ENCODE assay signal across 8 mouse cellular contexts in the genomic region with DNA sequence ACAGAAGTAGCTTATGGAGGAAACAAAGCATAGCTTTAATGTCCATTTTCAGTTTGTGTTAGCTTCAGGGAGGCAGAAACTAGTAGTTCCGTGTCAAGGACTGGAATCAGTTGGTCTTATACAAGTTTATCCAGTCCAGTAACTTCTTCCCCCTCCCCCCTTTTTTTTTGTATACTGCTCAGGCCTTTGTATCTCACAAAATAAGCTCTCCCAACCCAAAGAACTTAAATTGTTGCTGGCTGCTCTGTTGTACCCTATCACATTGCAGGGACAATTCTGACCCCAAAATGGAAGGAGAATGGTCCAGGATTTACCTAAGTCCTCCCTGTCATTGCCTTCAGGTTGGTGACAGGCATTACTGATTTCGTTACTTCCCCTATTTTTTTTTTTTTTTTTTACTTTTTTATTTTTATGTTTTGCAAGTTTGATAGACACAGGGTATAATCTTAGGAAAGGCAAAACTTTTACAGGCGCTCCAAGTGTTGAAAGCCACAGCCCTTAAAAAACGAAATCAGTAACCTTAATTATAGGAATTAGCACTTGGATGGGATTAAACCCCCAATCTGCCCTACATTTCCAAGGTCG. TPM values are rescaled to one million over a fixed set of nuclear protein-coding genes. Genes with fewer than 3 reads are reported as not detected.
DNase-seq lines count a peak whose midpoint lies in the region; ATAC-seq and TF ChIP-seq lines count a peak whose summit lies in the region.

No protein-coding gene starts in this region.

- peak overlapping the region; percentile 96 for H3K4me3 ChIP-seq in heart, embryonic 11.5 days (ENCODE audit: low read depth, low read length)
- peak overlapping the region; percentile 97 for H3K4me3 ChIP-seq in ES-Bruce4 (ENCODE audit: low read depth, low read length)
- H3K4me3 ChIP-seq in hindbrain, embryonic 10.5 days: peak overlapping the region; percentile 92
- H3K4me3 ChIP-seq in midbrain, embryonic 10.5 days: peak overlapping the region; percentile 92

- H3K9me3 ChIP-seq in heart, embryonic 11.5 days (replicated peaks; ENCODE audit: control insufficient read depth, low read length): no peaks in the 10 kb centered on the region
- no peaks in the 10 kb centered on the region for H3K9me3 ChIP-seq in ES-Bruce4 (replicated peaks; ENCODE audit: control insufficient read depth, insufficient read depth, low read length, poor library complexity, severe bottlenecking)
- no peaks in the 10 kb centered on the region for H3K9me3 ChIP-seq in hindbrain, embryonic 10.5 days
- no peaks in the 10 kb centered on the region for H3K9me3 ChIP-seq in midbrain, embryonic 10.5 days (replicated peaks)

- no peak for ATAC-seq in heart, embryonic 11.5 days (replicated peaks; ENCODE audit: insufficient number of reproducible peaks, low FRiP score, low TSS enrichment)

- DNase-seq in heart, postnatal 14 days: no peak
- no peak for DNase-seq in hindbrain, embryonic 10.5 days (ENCODE audit: low spot score)
- DNase-seq in midbrain, embryonic 10.5 days (ENCODE audit: low spot score): no peak
- DNase-seq in left cerebral cortex, postnatal 36 days (ENCODE audit: low spot score in 2 of 2): no peak
- no peak for DNase-seq in yolk sac, embryonic 10.5 days (ENCODE audit: low spot score)
- no peak for DNase-seq in kidney, adult 18-20 months

- TF ChIP-seq POLR2A in ES-Bruce4 (IDR thresholded peaks at IDR 0.05; ENCODE audit: insufficient read depth, low read length): no peak

- intact Hi-C loops in heart, postnatal 14 days (cut with DNase I): no loop called here
- intact Hi-C loops in left cerebral cortex, postnatal 36 days (cut with DNase I): no loop called here

- no peak for TF ChIP-seq CTCF in ES-Bruce4 (IDR thresholded peaks at IDR 0.05; ENCODE audit: low read depth, low read length)

- H3K9ac ChIP-seq in heart, embryonic 11.5 days (ENCODE audit: low read depth, low read length): peak overlapping the region; percentile 64; the same call in 1 of the 2 replicates
- peak overlapping the region; percentile 82 for H3K9ac ChIP-seq in ES-Bruce4 (ENCODE audit: low read depth, poor library complexity, severe bottlenecking)

- no peaks in the 10 kb centered on the region for H3K27me3 ChIP-seq in heart, embryonic 11.5 days (ENCODE audit: control insufficient read depth, insufficient read depth, low read length)
- no peaks in the 10 kb centered on the region for H3K27me3 ChIP-seq in ES-Bruce4 (ENCODE audit: control insufficient read depth, insufficient read depth, low read length, poor library complexity, severe bottlenecking)
- H3K27me3 ChIP-seq in hindbrain, embryonic 10.5 days (ENCODE audit: insufficient read depth, poor library complexity, severe bottlenecking): no peaks in the 10 kb centered on the region
- H3K27me3 ChIP-seq in midbrain, embryonic 10.5 days (ENCODE audit: low read depth, poor library complexity, severe bottlenecking): no peaks in the 10 kb centered on the region

- no peak overlapping the region for H3K27ac ChIP-seq in heart, embryonic 11.5 days (ENCODE audit: low read depth, low read length)
- no peak overlapping the region for H3K27ac ChIP-seq in ES-Bruce4 (ENCODE audit: insufficient read depth, low read length)
- peak overlapping the region; percentile 95 for H3K27ac ChIP-seq in hindbrain, embryonic 10.5 days
- H3K27ac ChIP-seq in midbrain, embryonic 10.5 days (replicated peaks): peak overlapping the region; percentile 92

- no peaks in the 10 kb centered on the region for H3K36me3 ChIP-seq in heart, embryonic 11.5 days (ENCODE audit: control insufficient read depth, insufficient read depth, low read length)
- peaks cover 2% of the 10 kb centered on the region for H3K36me3 ChIP-seq in ES-Bruce4 (ENCODE audit: control insufficient read depth, insufficient read depth, low read length, poor library complexity, severe bottlenecking)
- peaks cover 28% of the 10 kb centered on the region for H3K36me3 ChIP-seq in hindbrain, embryonic 10.5 days
- peaks cover 13% of the 10 kb centered on the region for H3K36me3 ChIP-seq in midbrain, embryonic 10.5 days

- peak overlapping the region; percentile 93 for H3K4me2 ChIP-seq in heart, embryonic 11.5 days

- 21% methylated on average over 5 of the region's 5 CpGs for WGBS in heart, embryonic 11.5 days (ENCODE audit: insufficient replicate concordance)
- 23% methylated on average over 5 of the region's 5 CpGs for WGBS in hindbrain, embryonic 10.5 days
- 23% methylated on average over 5 of the region's 5 CpGs for WGBS in midbrain, embryonic 10.5 days

- peaks cover 14% of the 10 kb centered on the region for H3K4me1 ChIP-seq in heart, embryonic 11.5 days (ENCODE audit: control insufficient read depth, insufficient read depth, low read length)
- H3K4me1 ChIP-seq in ES-Bruce4 (ENCODE audit: control insufficient read depth, insufficient read depth, low read length): no peaks in the 10 kb centered on the region
- H3K4me1 ChIP-seq in hindbrain, embryonic 10.5 days (replicated peaks): peaks cover 19% of the 10 kb centered on the region
- H3K4me1 ChIP-seq in midbrain, embryonic 10.5 days: peaks cover 20% of the 10 kb centered on the region

- no peak for TF ChIP-seq EP300 in ES-Bruce4 (IDR thresholded peaks at IDR 0.05; ENCODE audit: insufficient read depth, low read depth, low read length)

RNA-seq across cellular contexts. Expression of gene Edem1, which starts 1.0 kb away (rescaled TPM):
- polyA plus RNA-seq in heart, embryonic 11.5 days (2014; fragmentation: Nextera tagmentation; extraction: Ambion mirVana): 18.6 and 19.4 TPM in 2 replicates
- total RNA-seq in heart, postnatal 14 days (2021): 10 to 100 TPM; 14.8 to 30.7 TPM
- polyA plus RNA-seq in ES-Bruce4 (2011; ENCODE audit: insufficient read depth, insufficient read length, low read depth, missing spikeins): 64.3 and 77.0 TPM in 2 replicates
- 16.7 and 16.8 TPM in 2 replicates for polyA plus RNA-seq in hindbrain, embryonic 10.5 days (2016; fragmentation: Nextera tagmentation; extraction: Ambion mirVana)
- polyA plus RNA-seq in midbrain, embryonic 10.5 days (2016; fragmentation: Nextera tagmentation; extraction: Ambion mirVana): 14.2 and 15.7 TPM in 2 replicates
- total RNA-seq in left cerebral cortex, postnatal 36 days (2021): 10 to 100 TPM; 17.5 to 17.6 TPM

RNA-seq across cellular contexts. Expression of gene Arl8b, which starts 44.5 kb away (rescaled TPM):
- 68.4 and 79.3 TPM in 2 replicates for polyA plus RNA-seq in heart, embryonic 11.5 days (2014; fragmentation: Nextera tagmentation; extraction: Ambion mirVana)
- 10 to 100 TPM; 76.5 to 82.0 TPM for total RNA-seq in heart, postnatal 14 days (2021)
- polyA plus RNA-seq in ES-Bruce4 (2011; ENCODE audit: insufficient read depth, insufficient read length, low read depth, missing spikeins): 82.9 and 83.7 TPM in 2 replicates
- polyA plus RNA-seq in hindbrain, embryonic 10.5 days (2016; fragmentation: Nextera tagmentation; extraction: Ambion mirVana): 63.5 and 65.9 TPM in 2 replicates
- polyA plus RNA-seq in midbrain, embryonic 10.5 days (2016; fragmentation: Nextera tagmentation; extraction: Ambion mirVana): 67.4 and 69.2 TPM in 2 replicates
- total RNA-seq in left cerebral cortex, postnatal 36 days (2021): 100 to 1,000 TPM; 208 to 214 TPM

Comparison
In these comparisons a context has a peak if more than half of its experiments do, and no peak if none do; other contexts are left out.
1. H3K27ac ChIP-seq: peak in hindbrain, embryonic 10.5 days (single experiment) and midbrain, embryonic 10.5 days (single experiment); none in heart, embryonic 11.5 days (single experiment) and ES-Bruce4 (single experiment).
2. Peak in every context shown above with its lines, with median percentiles within 50 percentile points of each other: H3K4me3 ChIP-seq.